Mouse (Mus musculus): ENCODE data around the gene Ddx19b. TPM values are rescaled to one million over a fixed set of nuclear protein-coding genes. Genes with fewer than 3 reads are reported as not detected.
A peak's percentile ranks its signal among the peaks of the same experiment; 100 is the strongest.

Gene Ddx19b
- polyA plus RNA-seq, 1 experiment = 5.6 TPM

DNA sequence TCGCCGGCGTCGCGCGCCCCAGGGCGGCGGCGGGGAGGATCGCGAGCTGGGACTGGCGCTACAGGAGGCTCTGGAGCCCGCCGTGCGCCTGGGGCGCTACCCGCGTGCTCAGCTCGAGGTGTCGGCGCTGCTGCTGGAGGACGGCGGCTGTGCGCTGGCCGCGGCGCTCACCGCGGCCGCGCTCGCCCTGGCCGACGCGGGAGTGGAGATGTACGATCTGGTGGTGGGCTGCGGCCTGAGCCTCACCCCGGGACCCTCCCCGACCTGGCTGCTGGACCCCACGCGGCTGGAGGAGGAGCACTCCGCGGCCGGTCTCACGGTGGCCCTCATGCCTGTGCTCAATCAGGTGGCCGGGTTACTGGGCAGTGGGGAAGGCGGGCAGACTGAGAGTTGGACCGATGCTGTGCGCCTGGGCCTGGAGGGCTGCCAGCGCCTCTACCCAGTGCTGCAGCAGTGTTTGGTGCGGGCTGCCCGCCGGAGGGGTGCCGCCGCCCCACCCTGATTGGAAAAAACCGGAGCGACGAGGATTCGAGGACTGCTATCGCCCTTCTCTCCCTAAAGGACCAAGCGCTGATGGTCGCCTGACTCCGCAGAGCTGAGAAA lies 25.2 kb upstream of the Ddx19b start:
- peaks cover 56% of the 10 kb centered on the region for H3K36me3 ChIP-seq (ENCODE audit: control insufficient read depth, insufficient read depth)
- H3K79me3 ChIP-seq (ENCODE audit: low read depth) = peaks cover 11% of the 10 kb centered on the region
- TF ChIP-seq CEBPB (IDR thresholded peaks at IDR 0.05; ENCODE audit: low read depth) (no peak), CTCF (IDR thresholded peaks at IDR 0.05; ENCODE audit: control insufficient read depth, insufficient read depth, insufficient read length) (no peak), MYOG (IDR thresholded peaks at IDR 0.05; ENCODE audit: control insufficient read depth, extremely low read depth, insufficient read length) (no peak), MYOD1 (IDR thresholded peaks at IDR 0.05; ENCODE audit: control insufficient read depth, insufficient read length, low read depth) (no peak), MAX (IDR thresholded peaks at IDR 0.05) (no peak), FOSL1 (IDR thresholded peaks at IDR 0.05; ENCODE audit: insufficient read depth, low read length, poor library complexity, severe bottlenecking) (no peak), USF1 (IDR thresholded peaks at IDR 0.05; ENCODE audit: low read depth) (no peak)
- peak overlapping the region; percentile 86 for H3K4me3 ChIP-seq (ENCODE audit: insufficient read depth, poor library complexity, severe bottlenecking)
- H3ac ChIP-seq (ENCODE audit: control insufficient read depth, insufficient read length, low read depth) = peak overlapping the region; percentile 96
- peaks cover 25% of the 10 kb centered on the region for H3K79me2 ChIP-seq (ENCODE audit: control insufficient read depth, insufficient read depth)
- H3K27me3 ChIP-seq (ENCODE audit: control insufficient read depth, insufficient read depth, insufficient read length) = no peaks in the 10 kb centered on the region

DNA sequence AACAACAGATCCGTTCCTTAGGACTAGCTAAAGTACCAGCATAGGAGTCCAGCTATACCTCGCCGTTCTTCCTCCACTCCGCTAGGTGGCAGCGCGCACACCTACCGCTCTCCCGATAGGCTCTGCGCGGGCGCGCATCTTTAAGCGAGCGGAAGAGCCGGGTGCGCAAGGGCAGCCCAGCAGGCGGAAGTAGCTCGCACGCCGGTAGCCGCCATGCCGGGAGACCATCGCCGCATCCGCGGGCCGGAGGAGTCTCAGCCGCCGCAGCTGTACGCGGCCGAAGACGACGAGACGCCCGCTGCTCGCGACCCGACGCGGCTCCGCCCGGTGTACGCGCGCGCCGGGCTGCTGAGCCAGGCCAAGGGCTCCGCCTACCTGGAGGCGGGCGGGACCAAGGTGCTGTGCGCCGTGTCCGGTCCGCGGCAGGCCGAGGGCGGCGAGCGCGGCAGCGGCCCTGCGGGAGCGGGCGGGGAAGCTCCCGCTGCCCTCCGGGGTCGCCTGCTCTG lies 24.7 kb upstream of the Ddx19b start, which contains the start of gene Exosc6:
Gene Exosc6, plus strand, starts transcription at position 182 of the 506 bp plus-strand sequence.
- Histone ChIP-seq H3K79me3 (ENCODE audit: low read depth) (peaks cover 11% of the 10 kb centered on the region), H3K4me3 (ENCODE audit: insufficient read depth, poor library complexity, severe bottlenecking) (peak within 1 kb of the TSS; percentile 86), H3K27me3 (ENCODE audit: control insufficient read depth, insufficient read depth, insufficient read length) (no peaks in the 10 kb centered on the region), H3K79me2 (ENCODE audit: control insufficient read depth, insufficient read depth) (peaks cover 25% of the 10 kb centered on the region), H3K36me3 (ENCODE audit: control insufficient read depth, insufficient read depth) (peaks cover 62% of the 10 kb centered on the region), H3ac (ENCODE audit: control insufficient read depth, insufficient read length, low read depth) (peak within 1 kb of the TSS; percentile 96)
- TF ChIP-seq MYOD1 (IDR thresholded peaks at IDR 0.05; ENCODE audit: control insufficient read depth, insufficient read length, low read depth) (no peak), CTCF (IDR thresholded peaks at IDR 0.05; ENCODE audit: control insufficient read depth, insufficient read depth, insufficient read length) (peak; percentile 80), CEBPB (IDR thresholded peaks at IDR 0.05; ENCODE audit: low read depth) (no peak), USF1 (IDR thresholded peaks at IDR 0.05; ENCODE audit: low read depth) (no peak), MAX (IDR thresholded peaks at IDR 0.05) (peak; percentile 73), FOSL1 (IDR thresholded peaks at IDR 0.05; ENCODE audit: insufficient read depth, low read length, poor library complexity, severe bottlenecking) (no peak)

DNA sequence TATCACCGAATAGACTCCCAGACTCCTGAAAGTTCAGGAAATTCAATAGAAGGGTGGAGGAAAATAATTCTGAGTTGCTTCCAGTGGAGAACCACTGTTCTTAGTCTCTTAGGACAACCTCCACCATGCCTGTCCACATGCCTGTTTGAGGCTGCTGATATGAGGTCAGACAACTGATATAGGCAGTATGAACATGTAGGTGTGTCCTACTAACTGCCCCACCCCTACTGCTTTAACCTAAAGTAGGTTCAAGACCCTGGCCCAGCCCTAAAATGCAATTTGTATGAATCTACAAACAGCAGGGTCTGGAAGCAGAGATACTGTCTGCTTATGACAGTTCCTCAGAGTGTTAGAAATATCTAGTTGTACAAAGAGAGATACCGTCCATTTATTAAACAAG lies 24.1 kb upstream of the Ddx19b start:
- Histone ChIP-seq H3K36me3 (ENCODE audit: control insufficient read depth, insufficient read depth) (peaks cover 67% of the 10 kb centered on the region), H3K4me3 (ENCODE audit: insufficient read depth, poor library complexity, severe bottlenecking) (no peak overlapping the region)

DNA sequence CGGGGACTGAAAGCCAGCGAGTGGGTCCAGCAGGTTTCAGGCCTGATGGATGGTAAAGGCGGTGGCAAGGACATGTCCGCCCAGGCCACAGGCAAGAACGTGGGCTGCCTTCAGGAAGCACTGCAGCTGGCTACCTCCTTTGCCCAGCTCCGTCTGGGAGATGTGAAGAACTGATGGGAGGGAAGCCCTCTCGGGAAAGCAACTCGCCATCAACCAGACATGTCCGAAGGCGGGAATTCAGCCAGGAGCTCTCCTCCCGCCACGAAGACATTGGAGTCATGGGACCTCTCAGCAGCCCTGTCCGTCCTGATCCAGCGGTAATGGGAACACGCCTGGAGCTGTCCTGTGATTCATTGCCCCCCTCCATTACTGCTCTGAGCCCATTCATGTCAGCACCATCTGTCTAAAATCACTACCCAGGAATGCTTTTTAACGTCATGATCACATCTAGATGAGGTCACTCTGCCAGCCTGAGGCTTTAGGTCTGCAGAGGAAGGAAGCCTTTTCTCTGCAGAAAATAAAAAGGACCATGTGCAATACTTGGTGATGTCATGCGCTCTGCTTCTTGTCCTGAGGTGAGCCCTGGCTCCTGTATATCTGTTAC lies 23.6 kb upstream of the Ddx19b start:
- Histone ChIP-seq H3K4me3 (ENCODE audit: insufficient read depth, poor library complexity, severe bottlenecking) (no peak overlapping the region), H3K79me3 (ENCODE audit: low read depth) (peaks cover 11% of the 10 kb centered on the region), H3K36me3 (ENCODE audit: control insufficient read depth, insufficient read depth) (peaks cover 72% of the 10 kb centered on the region), H3K27me3 (ENCODE audit: control insufficient read depth, insufficient read depth, insufficient read length) (no peaks in the 10 kb centered on the region), H3ac (ENCODE audit: control insufficient read depth, insufficient read length, low read depth) (no peak overlapping the region), H3K79me2 (ENCODE audit: control insufficient read depth, insufficient read depth) (peaks cover 25% of the 10 kb centered on the region)
- no peak for TF ChIP-seq MYOG (IDR thresholded peaks at IDR 0.05; ENCODE audit: control insufficient read depth, extremely low read depth, insufficient read length)
- TF ChIP-seq CTCF (IDR thresholded peaks at IDR 0.05; ENCODE audit: control insufficient read depth, insufficient read depth, insufficient read length) = no peak
- TF ChIP-seq MYOD1 (IDR thresholded peaks at IDR 0.05; ENCODE audit: control insufficient read depth, insufficient read length, low read depth) = no peak
- TF ChIP-seq MAX (IDR thresholded peaks at IDR 0.05) = no peak
- TF ChIP-seq USF1 (IDR thresholded peaks at IDR 0.05; ENCODE audit: low read depth) = no peak
- TF ChIP-seq CEBPB (IDR thresholded peaks at IDR 0.05; ENCODE audit: low read depth) = no peak
- TF ChIP-seq FOSL1 (IDR thresholded peaks at IDR 0.05; ENCODE audit: insufficient read depth, low read length, poor library complexity, severe bottlenecking) = no peak

More for the DNA sequence above, 24.1 kb upstream of the Ddx19b start:
- TF ChIP-seq MYOG (IDR thresholded peaks at IDR 0.05; ENCODE audit: control insufficient read depth, extremely low read depth, insufficient read length) = no peak
- TF ChIP-seq CTCF (IDR thresholded peaks at IDR 0.05; ENCODE audit: control insufficient read depth, insufficient read depth, insufficient read length) = no peak
- TF ChIP-seq MYOD1 (IDR thresholded peaks at IDR 0.05; ENCODE audit: control insufficient read depth, insufficient read length, low read depth) = no peak
- TF ChIP-seq FOSL1 (IDR thresholded peaks at IDR 0.05; ENCODE audit: insufficient read depth, low read length, poor library complexity, severe bottlenecking) = no peak
- no peak for TF ChIP-seq CEBPB (IDR thresholded peaks at IDR 0.05; ENCODE audit: low read depth)
- H3K79me2 ChIP-seq (ENCODE audit: control insufficient read depth, insufficient read depth) = peaks cover 25% of the 10 kb centered on the region
- no peaks in the 10 kb centered on the region for H3K27me3 ChIP-seq (ENCODE audit: control insufficient read depth, insufficient read depth, insufficient read length)
- H3ac ChIP-seq (ENCODE audit: control insufficient read depth, insufficient read length, low read depth) = no peak overlapping the region
- H3K79me3 ChIP-seq (ENCODE audit: low read depth) = peaks cover 11% of the 10 kb centered on the region

DNA sequence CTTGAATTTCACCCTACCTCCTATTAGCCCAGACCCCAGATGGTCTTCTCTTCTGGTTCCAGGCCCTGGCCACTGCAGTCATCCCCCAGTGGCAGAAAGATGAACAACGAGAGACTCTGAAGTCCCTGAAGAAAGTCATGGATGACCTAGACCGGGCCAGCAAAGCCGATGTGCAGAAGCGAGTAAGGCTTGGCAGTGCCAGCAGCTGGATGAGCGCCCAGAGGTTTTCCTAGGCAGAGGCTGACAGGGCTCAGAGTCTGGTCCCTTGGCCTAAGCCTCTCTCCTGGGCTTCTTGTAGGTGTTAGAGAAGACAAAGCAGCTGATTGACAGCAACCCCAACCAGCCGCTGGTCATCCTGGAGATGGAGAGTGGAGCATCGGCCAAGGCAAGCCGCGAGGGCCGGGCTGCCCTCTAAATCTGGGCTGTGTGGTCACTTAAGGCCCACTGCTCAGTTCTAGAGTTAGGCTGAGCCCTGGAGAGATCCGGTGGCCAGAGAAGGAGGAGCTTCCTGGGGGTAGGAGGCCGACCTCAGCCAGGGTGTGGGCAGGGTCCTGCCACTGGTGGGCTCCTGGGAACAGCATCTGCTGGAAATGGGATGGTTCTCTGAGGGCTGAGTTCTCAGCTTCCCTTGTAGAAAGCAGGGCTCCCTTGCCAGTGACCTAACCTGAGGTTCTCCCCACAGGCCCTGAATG lies 22.4 kb upstream of the Ddx19b start:
- Histone ChIP-seq H3K4me3 (ENCODE audit: insufficient read depth, poor library complexity, severe bottlenecking) (no peak overlapping the region), H3K79me3 (ENCODE audit: low read depth) (peaks cover 11% of the 10 kb centered on the region), H3K79me2 (ENCODE audit: control insufficient read depth, insufficient read depth) (peaks cover 25% of the 10 kb centered on the region), H3ac (ENCODE audit: control insufficient read depth, insufficient read length, low read depth) (no peak overlapping the region), H3K36me3 (ENCODE audit: control insufficient read depth, insufficient read depth) (peaks cover 83% of the 10 kb centered on the region), H3K27me3 (ENCODE audit: control insufficient read depth, insufficient read depth, insufficient read length) (no peaks in the 10 kb centered on the region)
- TF ChIP-seq MYOD1 (IDR thresholded peaks at IDR 0.05; ENCODE audit: control insufficient read depth, insufficient read length, low read depth) (no peak), FOSL1 (IDR thresholded peaks at IDR 0.05; ENCODE audit: insufficient read depth, low read length, poor library complexity, severe bottlenecking) (no peak), MAX (IDR thresholded peaks at IDR 0.05) (no peak), CTCF (IDR thresholded peaks at IDR 0.05; ENCODE audit: control insufficient read depth, insufficient read depth, insufficient read length) (no peak)
